Mouse (Mus musculus): ENCODE data around the gene Ppp6r2. TPM values are rescaled to one million over a fixed set of nuclear protein-coding genes. Genes with fewer than 3 reads are reported as not detected.

The Ppp6r2 gene
- polyA plus RNA-seq, 1 experiment from 2014 or later = 59.4 TPM

- H3K36me3 ChIP-seq (ENCODE audit: control insufficient read depth, insufficient read depth, low read length) = peaks cover 36% of the 10 kb centered on the region
Measured at GRCm38 (mm10) chr15:89264485-89264884, 53.1 kb downstream of the Ppp6r2 start.

GRCm38 (mm10) chr15:89275497-89275896 lies 64.1 kb downstream of the Ppp6r2 start:
- H3K4me3 ChIP-seq (ENCODE audit: low read length) = no peak overlapping the region
- H3K27ac ChIP-seq (ENCODE audit: low read depth, low read length) = no peak overlapping the region
- H3K9ac ChIP-seq (ENCODE audit: low read depth, low read length) = no peak overlapping the region
- H3K4me1 ChIP-seq (ENCODE audit: control insufficient read depth, insufficient read depth, low read depth, low read length) = no peaks in the 10 kb centered on the region
- no peak overlapping the region for H3K4me2 ChIP-seq (ENCODE audit: low read length)
- no peak for ATAC-seq
- H3K9me3 ChIP-seq (ENCODE audit: control insufficient read depth, low read length) = no peaks in the 10 kb centered on the region
- peaks cover 49% of the 10 kb centered on the region for H3K36me3 ChIP-seq (ENCODE audit: control insufficient read depth, insufficient read depth, low read length)
- 59% methylated on average over 3 of the region's 3 CpGs for WGBS
- no peaks in the 10 kb centered on the region for H3K27me3 ChIP-seq (replicated peaks; ENCODE audit: control insufficient read depth, insufficient read depth, low read length)

More at GRCm38 (mm10) chr15:89264485-89264884, 53.1 kb downstream of the Ppp6r2 start:
- Histone ChIP-seq H3K4me2 (ENCODE audit: low read length) (no peak overlapping the region), H3K27ac (ENCODE audit: low read depth, low read length) (no peak overlapping the region), H3K27me3 (replicated peaks; ENCODE audit: control insufficient read depth, insufficient read depth, low read length) (no peaks in the 10 kb centered on the region), H3K4me1 (ENCODE audit: control insufficient read depth, insufficient read depth, low read depth, low read length) (no peaks in the 10 kb centered on the region), H3K9ac (ENCODE audit: low read depth, low read length) (no peak overlapping the region), H3K4me3 (ENCODE audit: low read length) (no peak overlapping the region), H3K9me3 (ENCODE audit: control insufficient read depth, low read length) (no peaks in the 10 kb centered on the region)
- ATAC-seq = no peak
- WGBS = 81% methylated on average over 5 of the region's 5 CpGs

GRCm38 (mm10) chr15:89277366-89277765 lies 66.0 kb downstream of the Ppp6r2 start:
- Histone ChIP-seq H3K4me1 (ENCODE audit: control insufficient read depth, insufficient read depth, low read depth, low read length) (no peaks in the 10 kb centered on the region), H3K9ac (ENCODE audit: low read depth, low read length) (no peak overlapping the region), H3K27me3 (replicated peaks; ENCODE audit: control insufficient read depth, insufficient read depth, low read length) (no peaks in the 10 kb centered on the region), H3K9me3 (ENCODE audit: control insufficient read depth, low read length) (no peaks in the 10 kb centered on the region), H3K36me3 (ENCODE audit: control insufficient read depth, insufficient read depth, low read length) (peaks cover 57% of the 10 kb centered on the region), H3K4me3 (ENCODE audit: low read length) (no peak overlapping the region), H3K27ac (ENCODE audit: low read depth, low read length) (no peak overlapping the region), H3K4me2 (ENCODE audit: low read length) (no peak overlapping the region)
- WGBS = 94% methylated on average over 4 of the region's 4 CpGs
- no peak for ATAC-seq

GRCm38 (mm10) chr15:89282546-89282945 lies 71.2 kb downstream of the Ppp6r2 start:
- Histone ChIP-seq H3K4me1 (ENCODE audit: control insufficient read depth, insufficient read depth, low read depth, low read length) (no peaks in the 10 kb centered on the region), H3K27ac (ENCODE audit: low read depth, low read length) (0 out of 2 replicates have a peak overlapping the region, but pooled peaks have one; percentile 21), H3K4me3 (ENCODE audit: low read length) (no peak overlapping the region), H3K4me2 (ENCODE audit: low read length) (no peak overlapping the region), H3K9me3 (ENCODE audit: control insufficient read depth, low read length) (no peaks in the 10 kb centered on the region), H3K9ac (ENCODE audit: low read depth, low read length) (no peak overlapping the region), H3K36me3 (ENCODE audit: control insufficient read depth, insufficient read depth, low read length) (peaks cover 54% of the 10 kb centered on the region), H3K27me3 (replicated peaks; ENCODE audit: control insufficient read depth, insufficient read depth, low read length) (no peaks in the 10 kb centered on the region)
- ATAC-seq = no peak
- 86% methylated on average over 6 of the region's 6 CpGs for WGBS

GRCm38 (mm10) chr15:89284094-89284493 lies 72.7 kb downstream of the Ppp6r2 start:
- H3K36me3 ChIP-seq (ENCODE audit: control insufficient read depth, insufficient read depth, low read length) = peaks cover 53% of the 10 kb centered on the region
- H3K4me2 ChIP-seq (ENCODE audit: low read length) = no peak overlapping the region
- H3K4me1 ChIP-seq (ENCODE audit: control insufficient read depth, insufficient read depth, low read depth, low read length) = no peaks in the 10 kb centered on the region
- 88% methylated on average over 2 of the region's 2 CpGs for WGBS
- H3K4me3 ChIP-seq (ENCODE audit: low read length) = no peak overlapping the region
- no peak for ATAC-seq
- H3K27me3 ChIP-seq (replicated peaks; ENCODE audit: control insufficient read depth, insufficient read depth, low read length) = no peaks in the 10 kb centered on the region
- H3K9ac ChIP-seq (ENCODE audit: low read depth, low read length) = no peak overlapping the region
- no peak overlapping the region for H3K27ac ChIP-seq (ENCODE audit: low read depth, low read length)
- no peaks in the 10 kb centered on the region for H3K9me3 ChIP-seq (ENCODE audit: control insufficient read depth, low read length)

- Histone ChIP-seq H3K27ac (ENCODE audit: low read depth, low read length) (no peak overlapping the region), H3K4me2 (ENCODE audit: low read length) (no peak overlapping the region), H3K4me3 (ENCODE audit: low read length) (no peak overlapping the region), H3K36me3 (ENCODE audit: control insufficient read depth, insufficient read depth, low read length) (peaks cover 52% of the 10 kb centered on the region), H3K9me3 (ENCODE audit: control insufficient read depth, low read length) (no peaks in the 10 kb centered on the region), H3K9ac (ENCODE audit: low read depth, low read length) (no peak overlapping the region), H3K4me1 (ENCODE audit: control insufficient read depth, insufficient read depth, low read depth, low read length) (no peaks in the 10 kb centered on the region), H3K27me3 (replicated peaks; ENCODE audit: control insufficient read depth, insufficient read depth, low read length) (no peaks in the 10 kb centered on the region)
- no peak for ATAC-seq
Measured at GRCm38 (mm10) chr15:89285004-89285403, 73.7 kb downstream of the Ppp6r2 start.

GRCm38 (mm10) chr15:89285478-89285877 lies 74.1 kb downstream of the Ppp6r2 start:
- no peak overlapping the region for H3K4me2 ChIP-seq (ENCODE audit: low read length)
- H3K27ac ChIP-seq (ENCODE audit: low read depth, low read length) = no peak overlapping the region
- no peaks in the 10 kb centered on the region for H3K4me1 ChIP-seq (ENCODE audit: control insufficient read depth, insufficient read depth, low read depth, low read length)
- peaks cover 49% of the 10 kb centered on the region for H3K36me3 ChIP-seq (ENCODE audit: control insufficient read depth, insufficient read depth, low read length)
- 98% methylated on average over 5 of the region's 5 CpGs for WGBS
- H3K9me3 ChIP-seq (ENCODE audit: control insufficient read depth, low read length) = no peaks in the 10 kb centered on the region
- no peak overlapping the region for H3K9ac ChIP-seq (ENCODE audit: low read depth, low read length)
- no peak overlapping the region for H3K4me3 ChIP-seq (ENCODE audit: low read length)
- ATAC-seq = no peak
- no peaks in the 10 kb centered on the region for H3K27me3 ChIP-seq (replicated peaks; ENCODE audit: control insufficient read depth, insufficient read depth, low read length)

GRCm38 (mm10) chr15:89286114-89286513 lies 74.8 kb downstream of the Ppp6r2 start:
- Histone ChIP-seq H3K9me3 (ENCODE audit: control insufficient read depth, low read length) (no peaks in the 10 kb centered on the region), H3K27ac (ENCODE audit: low read depth, low read length) (no peak overlapping the region), H3K4me1 (ENCODE audit: control insufficient read depth, insufficient read depth, low read depth, low read length) (no peaks in the 10 kb centered on the region), H3K27me3 (replicated peaks; ENCODE audit: control insufficient read depth, insufficient read depth, low read length) (no peaks in the 10 kb centered on the region), H3K4me3 (ENCODE audit: low read length) (no peak overlapping the region), H3K36me3 (ENCODE audit: control insufficient read depth, insufficient read depth, low read length) (peaks cover 51% of the 10 kb centered on the region), H3K9ac (ENCODE audit: low read depth, low read length) (no peak overlapping the region), H3K4me2 (ENCODE audit: low read length) (no peak overlapping the region)
- no peak for ATAC-seq
- WGBS = 85% methylated on average over 7 of the region's 7 CpGs

GRCm38 (mm10) chr15:89286582-89286981 lies 75.2 kb downstream of the Ppp6r2 start:
- whole genome bisulfite sequencing = 78% methylated on average over 5 of the region's 5 CpGs
- Histone ChIP-seq H3K36me3 (ENCODE audit: control insufficient read depth, insufficient read depth, low read length) (peaks cover 53% of the 10 kb centered on the region), H3K27ac (ENCODE audit: low read depth, low read length) (no peak overlapping the region)

GRCm38 (mm10) chr15:89288227-89288767 lies 76.9 kb downstream of the Ppp6r2 start:
- Histone ChIP-seq H3K4me1 (ENCODE audit: control insufficient read depth, insufficient read depth, low read depth, low read length) (no peaks in the 10 kb centered on the region), H3K36me3 (ENCODE audit: control insufficient read depth, insufficient read depth, low read length) (peaks cover 50% of the 10 kb centered on the region), H3K9me3 (ENCODE audit: control insufficient read depth, low read length) (no peaks in the 10 kb centered on the region), H3K4me2 (ENCODE audit: low read length) (no peak overlapping the region), H3K9ac (ENCODE audit: low read depth, low read length) (no peak overlapping the region), H3K27me3 (replicated peaks; ENCODE audit: control insufficient read depth, insufficient read depth, low read length) (no peaks in the 10 kb centered on the region), H3K27ac (ENCODE audit: low read depth, low read length) (no peak overlapping the region), H3K4me3 (ENCODE audit: low read length) (no peak overlapping the region)
- 0 out of 2 replicates have a peak, but pooled peaks have one; percentile 15 for ATAC-seq
- 94% methylated on average over 22 of the region's 23 CpGs for WGBS

More at GRCm38 (mm10) chr15:89286582-89286981, 75.2 kb downstream of the Ppp6r2 start:
- Histone ChIP-seq H3K9ac (ENCODE audit: low read depth, low read length) (no peak overlapping the region), H3K4me3 (ENCODE audit: low read length) (no peak overlapping the region), H3K9me3 (ENCODE audit: control insufficient read depth, low read length) (no peaks in the 10 kb centered on the region), H3K4me1 (ENCODE audit: control insufficient read depth, insufficient read depth, low read depth, low read length) (no peaks in the 10 kb centered on the region), H3K4me2 (ENCODE audit: low read length) (no peak overlapping the region), H3K27me3 (replicated peaks; ENCODE audit: control insufficient read depth, insufficient read depth, low read length) (no peaks in the 10 kb centered on the region)
- no peak for ATAC-seq

Data from hindbrain, embryonic 16.5 days (tissue).